Mouse (Mus musculus) urinary bladder, postnatal 10 days (tissue): ENCODE measurements around the gene Bcl2l2.

Experiments used
- DNase-seq: peaks from one replicate; pipeline ENCODE4 v3.0.0; 2022; ENCODE audit warnings: low spot score

Gene Bcl2l2

DNA sequence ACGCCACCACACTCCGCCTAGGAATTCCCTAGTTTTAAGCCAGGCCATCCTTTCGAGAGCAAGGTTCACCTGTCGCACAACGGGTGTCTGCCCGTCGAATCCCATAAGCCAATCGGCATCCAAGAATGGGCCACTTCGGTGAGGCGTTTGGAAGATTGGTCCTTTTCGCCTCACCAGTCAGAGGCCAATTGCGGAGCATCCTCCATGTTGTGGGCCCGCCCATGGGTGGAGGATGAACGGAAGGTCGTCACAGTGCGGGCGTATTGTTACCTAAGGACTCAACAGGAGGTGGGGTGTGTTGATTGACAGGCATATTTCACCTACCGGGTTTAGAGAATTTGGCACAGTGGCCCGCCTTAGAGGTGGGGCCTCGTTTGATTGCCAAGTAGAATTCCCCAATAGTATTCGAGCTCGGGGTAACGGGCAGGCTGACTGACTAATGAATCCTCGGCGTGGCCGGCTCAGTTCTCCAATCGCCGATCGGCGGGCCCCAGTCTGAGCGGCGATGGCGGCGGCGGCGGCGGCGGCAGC, 10.5 kb downstream of the Bcl2l2 start:
- DNase-seq = peak; percentile 91

DNA sequence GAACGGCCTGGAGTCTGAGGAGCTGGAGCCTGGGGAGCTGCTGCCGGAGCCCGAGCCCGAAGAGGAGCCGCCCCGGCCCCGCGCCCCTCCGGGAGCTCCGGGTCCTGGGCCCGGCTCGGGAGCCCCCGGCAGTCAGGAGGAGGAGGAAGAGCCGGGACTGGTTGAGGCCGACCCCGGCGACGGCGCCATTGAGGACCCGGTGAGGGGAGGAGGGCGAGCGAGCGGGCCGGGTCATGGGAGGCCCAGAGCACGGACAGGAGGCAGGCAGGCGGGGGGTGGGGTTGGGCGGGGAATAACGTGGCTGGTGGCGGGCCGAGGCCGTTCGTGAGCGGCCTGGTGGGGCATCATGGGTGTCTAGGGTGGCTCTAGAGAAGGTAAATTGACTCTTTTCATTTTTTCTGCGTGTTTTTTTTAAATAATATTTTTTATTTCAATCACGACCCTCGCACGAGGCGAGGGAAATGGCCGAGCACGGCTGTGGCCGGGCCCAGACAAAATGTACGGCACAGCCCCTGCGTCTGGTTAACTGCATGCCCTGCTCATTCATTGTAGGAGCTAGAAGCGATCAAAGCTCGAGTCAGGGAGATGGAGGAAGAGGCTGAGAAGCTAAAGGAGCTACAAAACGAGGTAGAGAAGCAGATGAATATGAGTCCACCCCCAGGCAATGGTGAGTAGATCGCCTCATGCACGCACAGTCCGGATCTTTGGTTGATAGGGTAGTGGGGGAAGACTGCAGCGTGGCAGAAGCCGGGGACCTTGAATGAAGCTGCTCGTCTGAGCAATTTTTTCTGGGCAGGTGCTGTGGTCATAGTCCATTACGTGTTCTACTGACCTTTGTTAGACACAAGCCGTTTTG, 11.3 kb downstream of the Bcl2l2 start:
- no peak for DNase-seq

DNA sequence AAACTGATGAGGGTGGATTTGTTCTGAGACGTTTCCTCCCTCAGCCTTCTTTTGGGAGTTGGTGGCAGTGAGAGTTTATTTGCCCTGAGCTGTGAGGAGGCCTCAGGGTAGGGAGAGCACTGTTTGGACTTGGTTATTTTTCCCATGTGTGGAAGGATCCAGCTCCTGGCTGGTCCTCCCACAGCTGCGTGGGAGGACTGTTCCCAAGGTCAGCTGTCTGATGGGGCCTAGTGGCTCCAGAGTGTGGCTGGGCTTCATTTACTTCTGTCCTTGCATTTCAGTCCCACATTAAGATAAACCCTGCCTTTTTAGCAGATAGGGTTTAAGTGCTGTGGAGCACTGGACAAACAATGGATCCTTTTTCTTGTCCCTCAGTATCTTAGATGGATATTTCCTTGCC, 14.3 kb downstream of the Bcl2l2 start:
- DNase-seq = no peak

DNA sequence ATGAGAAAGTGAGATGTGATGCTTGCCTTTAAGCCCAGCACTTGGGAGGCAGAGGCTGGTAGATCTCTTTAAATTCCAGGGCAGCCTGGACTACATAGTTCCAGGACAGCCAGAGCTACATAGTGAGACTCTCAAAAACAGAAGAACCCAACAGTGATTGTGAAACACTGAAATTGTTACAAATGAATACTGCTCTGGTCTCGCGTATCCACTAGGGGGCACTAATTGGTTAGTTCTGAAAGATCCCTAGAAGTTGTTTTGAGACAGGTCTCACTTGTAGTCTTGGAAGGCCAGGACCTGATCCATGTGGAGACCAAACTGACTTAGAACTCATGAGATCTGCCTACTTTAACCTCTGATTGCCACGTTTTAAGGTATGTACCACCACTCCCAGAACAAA, 17.2 kb downstream of the Bcl2l2 start:
- no peak for DNase-seq

DNA sequence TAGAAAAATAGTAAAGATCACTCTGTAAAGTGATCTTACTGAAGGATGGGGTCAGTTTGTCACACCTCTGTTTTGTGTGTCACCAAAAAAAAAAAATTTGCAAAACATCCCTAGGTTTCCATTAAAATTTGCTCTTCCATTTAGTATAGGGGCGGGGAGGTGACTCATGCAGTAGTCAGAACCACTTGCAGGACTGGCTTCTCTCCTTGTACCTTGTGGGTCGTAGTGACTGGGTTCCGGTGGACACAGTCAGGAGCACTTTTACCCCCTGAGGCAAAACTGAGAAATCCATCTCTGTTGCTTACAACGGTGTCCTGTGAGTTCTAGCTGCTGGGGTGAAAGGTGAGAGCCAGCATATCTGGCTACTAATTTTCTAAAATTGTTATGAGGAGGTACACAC, 20.5 kb downstream of the Bcl2l2 start:
- no peak for DNase-seq

DNA sequence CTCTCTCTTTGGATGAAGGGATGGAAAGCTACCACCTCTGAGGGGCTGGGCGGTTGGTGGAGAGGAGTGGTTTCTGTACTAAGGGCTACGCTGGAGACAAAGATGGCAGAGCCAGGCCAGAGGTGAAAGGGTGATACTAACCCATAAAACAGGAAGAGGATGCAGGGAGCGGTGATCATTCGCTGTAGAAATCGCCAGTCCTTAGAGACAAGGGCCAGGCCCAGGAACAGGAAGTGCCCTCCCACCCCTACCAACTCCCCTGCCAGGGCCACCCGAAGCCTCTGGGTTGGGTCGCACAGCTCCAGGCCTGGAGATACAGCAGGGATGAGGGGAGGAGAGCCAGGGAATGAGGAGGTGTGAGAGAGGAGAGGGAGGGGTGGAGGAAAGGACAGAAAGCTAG, 25.5 kb downstream of the Bcl2l2 start:
- no peak for DNase-seq

DNA sequence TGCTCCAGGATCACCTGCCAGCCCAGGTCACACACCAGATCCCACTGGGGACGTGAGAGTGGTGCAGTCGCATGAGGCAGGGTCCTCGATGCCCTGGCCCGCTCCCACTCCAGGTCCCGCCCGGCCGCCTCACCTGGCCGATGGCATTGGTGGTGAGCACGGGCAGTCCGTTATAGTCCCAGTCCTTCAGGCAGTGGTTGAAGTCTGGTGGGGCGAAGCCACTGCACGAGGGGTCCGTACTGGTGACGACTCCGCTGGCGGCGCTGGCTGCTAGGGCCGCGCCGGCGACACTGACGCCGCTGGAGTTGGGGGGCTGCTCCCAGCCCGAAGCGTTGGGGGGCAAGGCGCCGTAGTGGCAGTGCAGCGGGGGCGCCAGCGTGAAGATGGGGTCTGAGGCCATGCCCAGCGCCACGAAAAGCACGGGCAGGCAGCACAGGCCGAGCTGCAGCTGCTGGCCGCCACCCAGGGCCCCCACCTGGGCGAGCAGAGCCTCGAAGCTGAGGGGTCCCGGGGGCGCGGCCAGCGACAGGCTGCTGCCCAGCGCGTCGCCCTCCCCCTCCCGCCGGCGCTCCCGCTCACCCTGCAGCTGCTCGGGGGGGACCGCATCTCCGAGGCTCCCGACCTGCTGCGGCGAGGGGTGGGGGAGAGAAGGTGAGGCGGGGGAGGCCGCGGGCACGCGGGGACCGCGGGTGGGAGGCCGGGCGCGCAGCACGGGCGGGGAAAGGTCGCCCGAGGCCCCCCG, 29.1 kb downstream of the Bcl2l2 start:
- DNase-seq = no peak

DNA sequence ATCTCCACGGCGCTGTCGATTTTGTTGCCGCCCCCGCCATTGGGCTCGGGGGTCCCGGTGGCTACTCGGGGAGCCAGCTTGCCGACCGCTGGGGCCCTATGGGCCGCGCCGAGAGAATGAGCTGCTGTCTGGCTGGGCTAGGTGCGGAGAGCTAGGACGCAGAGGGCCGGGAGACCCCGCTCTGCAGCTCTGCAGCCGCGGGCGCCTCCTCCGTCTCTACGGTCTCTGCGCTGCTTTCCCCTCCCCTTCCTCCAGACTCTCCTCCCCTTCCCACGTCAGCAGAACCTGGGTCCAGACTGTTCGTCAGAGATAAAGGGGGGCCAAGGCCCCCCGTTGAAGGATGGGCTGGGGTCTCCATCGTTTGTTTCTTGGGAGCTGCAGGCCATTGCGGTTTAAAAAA, 29.7 kb downstream of the Bcl2l2 start, which contains the start of gene Slc22a17:
Gene Slc22a17, minus strand, starts transcription at position 247 of the 400 bp plus-strand sequence.
- no peak for DNase-seq

DNA sequence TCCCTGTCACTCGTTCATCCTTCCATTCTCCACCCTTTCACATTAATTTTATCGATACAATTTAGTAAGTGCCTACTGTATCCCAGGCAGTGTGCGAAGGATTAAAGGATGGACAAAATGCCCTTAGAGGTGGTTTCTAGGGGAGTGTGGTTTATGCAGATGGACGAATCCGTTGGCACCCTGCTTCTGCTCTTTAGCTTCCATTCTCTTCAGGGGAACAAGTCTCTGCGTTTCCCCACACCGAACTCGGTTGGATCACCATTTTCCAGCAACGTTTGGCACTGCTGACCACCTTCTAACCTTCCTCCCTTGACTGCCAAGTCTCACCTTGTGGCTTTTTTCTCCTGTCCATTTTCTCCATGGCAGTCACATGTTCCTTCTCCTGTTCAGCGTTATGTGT, 30.2 kb downstream of the Bcl2l2 start:
- no peak for DNase-seq

DNA sequence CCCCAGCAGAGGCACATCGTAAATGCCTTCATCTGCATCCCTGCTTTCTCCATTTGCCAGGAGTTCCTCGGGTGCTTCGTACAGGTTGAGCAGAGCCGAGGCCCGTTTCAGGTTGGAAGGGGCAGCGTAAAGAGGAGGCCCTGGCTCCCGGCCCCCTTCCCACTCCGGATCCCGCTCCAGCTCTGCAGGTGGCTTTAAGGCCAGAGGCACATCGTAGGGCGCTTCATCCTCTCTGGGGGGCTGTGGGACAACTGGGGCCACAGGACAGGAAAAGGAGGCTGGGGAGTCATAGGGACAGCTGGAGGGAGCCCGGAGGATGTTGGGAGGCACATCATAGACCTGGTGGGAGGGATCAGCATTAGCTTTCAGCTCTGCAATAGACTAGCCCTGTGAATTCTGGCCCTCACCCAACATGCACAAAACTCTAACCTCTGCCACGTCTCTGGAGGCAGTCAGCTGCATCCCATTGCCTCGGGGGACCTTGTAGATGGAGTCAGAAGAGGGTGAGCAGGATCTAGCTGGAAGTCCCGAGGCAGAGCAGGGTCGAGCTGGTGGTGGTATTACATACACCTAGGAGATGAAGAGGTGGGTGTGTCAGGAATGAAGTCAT, 37.0 kb downstream of the Bcl2l2 start:
- no peak for DNase-seq

DNA sequence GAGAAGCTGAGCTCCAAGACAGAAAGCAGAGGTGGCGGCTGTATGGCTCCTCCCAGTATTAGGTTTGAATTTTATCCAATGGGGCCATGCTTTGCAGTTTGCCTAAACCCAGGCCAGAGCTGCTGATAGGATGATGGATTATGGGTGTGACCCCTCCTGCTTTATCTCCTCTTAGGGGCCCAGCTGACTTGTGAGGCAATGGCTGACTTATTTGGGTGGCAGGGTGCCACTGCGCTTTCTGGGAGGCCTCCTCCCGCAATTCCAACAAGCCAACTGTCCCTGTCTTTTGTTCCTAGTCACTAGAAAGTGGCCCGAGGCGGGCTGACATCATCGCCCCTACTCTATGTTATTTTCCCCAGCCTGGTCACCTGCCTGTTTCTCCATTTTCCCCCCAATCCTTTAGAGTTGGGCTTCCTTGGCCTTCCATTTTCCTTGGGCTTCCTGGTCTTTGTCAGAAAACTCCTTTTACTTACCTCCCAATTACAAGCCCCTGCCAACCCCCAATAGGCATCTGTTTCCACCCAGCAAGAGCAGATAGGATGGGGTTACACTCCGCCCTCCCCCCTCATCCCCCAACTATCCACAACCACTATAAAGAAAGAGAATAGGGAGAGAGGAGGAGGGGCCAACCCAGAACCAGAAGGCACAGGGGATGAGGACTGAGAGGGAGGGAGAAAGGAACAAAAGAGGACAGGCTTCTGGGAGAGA, 41.6 kb downstream of the Bcl2l2 start:
- DNase-seq = no peak

DNA sequence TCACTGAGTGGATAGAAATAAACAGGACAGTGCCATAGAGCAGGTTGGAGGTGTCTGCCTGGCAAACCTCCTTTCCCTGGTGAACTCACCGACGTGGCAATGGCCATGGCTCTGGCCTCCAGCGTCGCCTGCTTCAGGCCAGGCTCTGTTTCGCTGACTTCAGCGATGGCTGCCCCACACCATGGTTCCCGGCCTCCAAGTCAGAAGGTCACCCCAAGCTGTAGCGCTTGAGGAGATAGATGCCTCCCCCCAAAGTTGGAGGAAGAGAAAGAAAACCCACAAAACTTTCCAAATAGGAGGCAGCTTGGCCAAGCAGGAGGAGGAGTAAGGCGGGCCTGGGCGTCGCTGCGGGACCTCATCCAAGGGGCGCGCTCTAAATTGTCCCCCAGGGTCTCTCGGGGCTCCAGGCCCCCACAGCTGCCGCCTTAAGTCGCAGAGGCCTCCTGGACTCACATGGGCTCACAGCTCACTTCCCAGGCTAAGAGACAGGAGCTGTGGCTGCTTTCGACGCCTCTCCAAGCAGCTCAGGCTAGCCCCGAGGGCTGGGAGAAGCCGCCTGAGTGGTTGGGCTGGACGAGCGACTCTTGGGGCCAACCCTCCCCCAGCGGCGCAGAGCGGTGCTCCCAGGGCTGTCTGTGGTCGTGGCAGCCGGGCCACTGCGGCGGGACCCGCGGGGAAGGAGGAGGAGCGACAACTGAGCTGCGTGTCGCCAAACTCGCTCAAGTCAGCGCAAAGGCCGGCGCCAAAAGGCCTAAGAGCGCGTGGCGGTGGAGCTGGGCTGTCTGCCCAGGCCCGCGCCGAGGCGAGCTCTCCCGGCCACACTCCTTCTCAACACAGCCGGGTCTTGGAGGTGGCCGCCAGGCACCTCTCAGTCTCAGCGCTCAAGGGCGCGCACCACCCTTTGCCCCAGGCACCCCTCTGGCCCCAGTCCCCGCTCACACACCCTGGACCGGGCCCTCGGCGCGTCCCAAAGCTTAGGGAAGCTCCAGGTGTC, 42.5 kb downstream of the Bcl2l2 start, which contains the start of gene Efs:
Gene Efs, minus strand, starts transcription at position 778 of the 994 bp plus-strand sequence.
- peak; percentile 44 for DNase-seq

DNA sequence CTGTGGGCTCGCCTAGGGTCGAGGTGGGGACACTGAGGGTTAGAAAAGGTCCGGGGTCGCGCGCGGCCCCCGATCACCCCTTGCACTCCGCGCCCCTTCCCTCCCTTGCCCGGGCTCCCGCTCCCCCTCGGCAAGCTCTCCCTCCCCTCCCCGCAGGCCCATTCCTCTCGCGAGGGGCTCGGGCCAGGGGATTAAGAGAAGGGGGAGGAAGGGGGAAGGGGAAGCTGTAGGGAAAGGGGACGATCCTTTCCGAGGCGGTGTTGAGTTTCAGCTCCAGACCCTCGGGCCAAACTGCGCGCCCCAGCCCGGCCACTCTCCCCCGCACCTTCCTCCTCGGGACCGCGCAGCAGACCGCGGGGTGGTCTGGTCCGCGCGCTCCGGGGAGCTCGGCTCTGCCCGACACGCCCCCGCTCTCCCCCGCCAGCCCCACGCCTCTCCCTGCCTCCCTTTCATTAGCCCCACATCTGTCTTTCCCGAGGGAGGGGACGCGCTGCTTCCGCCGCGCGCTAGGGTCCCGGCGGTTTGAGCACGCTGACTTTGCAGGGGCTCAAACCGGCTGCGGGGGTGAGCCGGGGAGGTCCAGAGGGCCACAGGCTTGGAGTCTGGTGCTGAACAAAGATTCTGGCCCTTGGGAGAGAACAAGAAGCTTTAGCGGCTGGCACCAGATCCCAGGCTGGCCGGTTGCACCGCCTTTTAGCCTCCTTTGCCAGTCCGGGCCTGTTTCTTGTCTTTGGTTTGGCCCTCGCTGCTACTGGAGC, 43.4 kb downstream of the Bcl2l2 start:
- DNase-seq = no peak

DNA sequence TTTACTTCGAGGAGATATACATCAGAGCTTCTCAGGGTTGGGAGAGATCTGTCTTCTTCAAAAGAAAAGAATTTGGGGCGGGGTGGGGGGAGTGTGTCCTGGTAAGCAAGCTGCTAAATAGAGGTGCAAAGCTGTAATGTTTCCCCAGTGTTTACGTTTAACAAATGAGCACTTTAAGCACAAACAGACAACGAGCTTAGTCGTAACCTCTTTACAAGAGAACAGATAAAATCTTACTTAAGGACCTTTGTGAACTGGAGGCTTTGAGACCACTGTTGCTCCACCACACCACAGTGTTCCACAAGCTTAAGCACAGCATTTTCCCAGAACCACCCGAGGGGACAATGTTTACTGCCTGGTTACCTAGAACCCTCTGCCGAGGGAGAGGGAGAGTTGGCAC, 44.1 kb downstream of the Bcl2l2 start:
- DNase-seq = no peak

DNA sequence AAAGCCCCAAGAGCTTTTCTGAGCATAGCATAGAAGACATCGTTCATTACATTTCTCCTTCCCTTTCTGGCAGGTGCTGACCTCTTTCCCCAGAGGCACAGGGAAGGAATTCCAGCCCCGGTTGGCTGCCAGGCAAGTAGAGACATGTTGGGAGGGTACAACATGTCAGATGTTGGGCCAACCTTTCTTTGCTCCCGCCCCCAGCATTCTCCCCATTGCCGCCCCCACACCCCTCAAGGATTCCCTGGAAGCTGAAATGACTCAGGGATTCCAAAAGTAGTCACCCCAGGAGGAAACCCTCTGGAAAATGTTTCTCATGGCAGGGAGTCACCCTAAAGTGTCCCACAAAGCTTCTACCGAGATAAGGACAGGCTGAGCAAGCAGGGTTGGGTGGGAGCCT, 46.6 kb downstream of the Bcl2l2 start:
- no peak for DNase-seq

DNA sequence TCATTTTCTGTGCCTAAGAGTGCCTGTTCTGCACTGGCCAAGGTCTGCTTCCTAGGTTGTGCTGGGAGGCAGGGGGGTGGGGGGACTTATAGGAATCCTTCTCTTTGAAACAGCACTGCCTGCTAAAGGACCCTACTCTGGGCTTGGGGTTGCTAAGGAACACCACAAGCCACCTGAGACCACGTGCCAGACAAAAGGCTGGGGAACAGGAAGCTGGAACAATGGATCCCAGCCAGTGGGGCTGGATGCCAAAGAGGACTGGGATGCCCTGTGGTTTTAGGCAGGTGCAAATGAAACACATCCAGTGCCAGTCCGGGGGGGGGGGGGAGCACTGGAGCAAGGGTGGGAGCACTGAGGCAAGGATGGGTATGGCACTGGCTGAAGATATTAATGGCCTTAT, 47.3 kb downstream of the Bcl2l2 start:
- DNase-seq = no peak

DNA sequence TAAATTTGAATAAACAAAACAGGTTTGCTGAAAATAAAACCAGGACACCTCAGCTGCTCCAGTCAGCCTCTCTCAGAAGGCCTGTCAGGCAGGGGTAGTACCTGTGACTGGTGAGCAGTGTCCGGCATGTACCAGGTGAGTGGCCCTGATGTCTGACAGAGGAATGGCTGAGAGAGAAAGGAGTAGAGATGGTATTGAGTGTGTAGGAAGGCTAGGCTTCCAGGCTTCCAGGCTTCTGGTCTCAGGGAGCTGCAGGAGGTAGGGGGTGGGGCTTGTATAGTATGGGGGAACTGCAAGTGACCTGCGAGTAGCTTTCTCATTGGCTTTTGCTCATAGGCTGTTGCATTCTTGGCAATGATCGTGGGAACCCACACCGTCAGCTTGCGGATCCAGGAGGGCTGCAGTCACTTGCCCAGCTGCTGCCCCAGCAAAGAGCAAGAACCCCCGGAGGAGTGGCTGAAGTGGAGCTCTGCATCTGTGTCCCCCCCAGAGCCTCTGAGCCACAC, 49.5 kb downstream of the Bcl2l2 start, which contains the start of gene Il25:
Gene Il25, plus strand, starts transcription at position 51 of the 506 bp plus-strand sequence.
- DNase-seq = no peak

DNA sequence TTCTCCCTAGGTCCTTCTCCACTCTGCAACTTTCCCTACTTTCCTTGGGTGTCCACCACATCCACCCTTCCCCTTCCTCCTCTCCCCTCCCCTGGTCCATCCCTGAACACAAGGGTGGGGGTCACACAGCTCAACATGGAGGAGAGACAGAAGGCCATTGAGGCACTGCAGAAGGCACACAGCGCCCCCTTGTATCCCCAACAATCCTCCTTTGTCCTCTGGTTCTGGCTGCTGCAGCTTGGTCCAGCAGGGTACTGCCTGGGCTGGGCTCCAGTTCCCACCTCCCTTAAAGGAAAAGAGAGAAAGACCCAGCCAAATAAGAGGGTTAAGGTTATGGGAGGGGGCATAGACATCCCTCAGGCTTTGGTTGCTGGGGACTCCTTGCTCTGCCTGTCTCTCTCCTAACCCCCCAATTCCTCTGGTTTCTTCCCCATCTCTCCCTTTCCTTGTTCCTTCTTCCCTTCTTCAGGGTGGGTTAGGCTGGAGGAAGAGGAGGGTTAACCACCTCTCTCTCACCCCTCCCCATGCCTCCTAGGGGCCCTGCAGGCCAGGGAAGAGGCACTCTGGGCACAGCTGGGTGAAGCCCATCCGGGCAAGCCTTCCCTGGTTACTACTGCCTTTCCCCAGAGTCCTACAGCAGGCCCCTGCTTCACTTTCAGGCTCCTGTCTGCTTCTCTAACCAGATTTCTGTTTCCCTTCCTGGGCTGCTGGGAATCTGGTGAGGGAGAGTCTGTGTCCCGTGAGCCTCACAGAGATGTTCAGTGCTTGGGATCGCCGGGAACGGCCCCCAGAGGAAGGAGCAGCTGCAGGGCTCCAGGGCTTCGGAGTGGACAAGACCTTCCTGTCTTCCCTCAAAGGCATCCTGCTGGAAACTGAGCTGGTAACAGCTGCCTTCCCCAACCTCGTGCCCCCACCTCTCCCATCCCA, 53.0 kb downstream of the Bcl2l2 start, which contains the start of gene Cmtm5:
Gene Cmtm5, plus strand, starts transcription at position 358 of the 927 bp plus-strand sequence.
- DNase-seq = no peak

DNA sequence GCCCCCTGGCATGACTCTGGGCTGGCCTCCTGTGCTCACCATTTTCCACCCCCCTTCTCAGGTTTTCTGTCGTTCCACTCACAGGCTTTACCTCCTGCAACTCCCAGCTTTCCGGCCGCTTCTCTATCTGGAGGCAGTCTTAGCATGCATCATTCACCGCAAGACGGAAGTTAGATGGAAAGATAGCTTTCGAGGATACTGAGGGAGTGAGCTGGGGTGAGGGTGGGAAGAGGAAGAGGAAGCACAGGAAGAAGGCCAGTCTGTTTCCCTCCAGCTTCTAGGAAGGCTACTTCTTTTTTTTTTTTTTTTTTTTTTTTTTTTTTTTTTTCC, 53.6 kb downstream of the Bcl2l2 start:
- no peak for DNase-seq
